Mouse (Mus musculus) hindbrain, embryonic 15.5 days (tissue): ENCODE data around the gene Pyroxd1. TPM values are rescaled to one million over a fixed set of nuclear protein-coding genes. Genes with fewer than 3 reads are reported as not detected.
"Not testable (repeated sequence)": the region's sequence is repeated elsewhere in the genome, so short reads cannot be mapped to it uniquely, and the experiment has no call there.

ENCODE experiments used
- ATAC-seq: fragments of 200-750 bp; cut with Nextera tagmentation; 2 replicates; pipeline ENCODE4 v1.8.0; 2017; ENCODE audit warnings: low read depth, moderate number of reproducible peaks, moderate TSS enrichment; ENCODE audit not compliant: low FRiP score
- H3K27ac ChIP-seq: fragments of 300-500 bp; sonication (generic); replicated peaks from 2 replicates; pipeline ENCODE4 v1.5.1; 2015; ENCODE audit warnings: mild to moderate bottlenecking, inconsistent platforms
- H3K27me3 ChIP-seq: fragments of 300-500 bp; sonication (generic); 2 replicates; pipeline ENCODE4 v1.6.1; 2015; ENCODE audit warnings: control low read depth, inconsistent platforms
- H3K36me3 ChIP-seq: fragments of 300-500 bp; sonication (generic); 2 replicates; pipeline ENCODE4 v1.6.1; 2015; ENCODE audit warnings: control low read depth, inconsistent platforms
- H3K4me1 ChIP-seq: fragments of 300-500 bp; sonication (generic); replicated peaks from 2 replicates; pipeline ENCODE4 v1.6.1; 2015; ENCODE audit warnings: control low read depth, inconsistent platforms
- H3K4me2 ChIP-seq: fragments of 300-500 bp; sonication (generic); 2 replicates; pipeline ENCODE4 v1.6.1; 2015; ENCODE audit warnings: moderate library complexity, mild to moderate bottlenecking, inconsistent platforms
- H3K4me3 ChIP-seq: fragments of 300-500 bp; sonication (generic); 2 replicates; pipeline ENCODE4 v1.5.1; 2015; ENCODE audit warnings: mild to moderate bottlenecking, inconsistent platforms
- H3K9ac ChIP-seq: fragments of 300-500 bp; sonication (generic); 2 replicates; pipeline ENCODE4 v1.6.1; 2015; ENCODE audit warnings: inconsistent platforms
- H3K9me3 ChIP-seq: fragments of 300-500 bp; sonication (generic); 2 replicates; pipeline ENCODE4 v1.6.1; 2016; ENCODE audit warnings: control low read depth, inconsistent platforms
- WGBS: fragments of 180-500 bp; shearing (Covaris S2); methylation state at CpG from one replicate; pipeline ENCODE4 v1.1.7; 2015; 5-methylcytosine and 5-hydroxymethylcytosine counted together
- polyA plus RNA-seq: library from polyadenylated mRNA; unstranded; fragments of >200 nt; fragmentation: Nextera tagmentation; extraction: Ambion mirVana; gene quantifications from 2 replicates; pipeline ENCODE4 v1.2.1, GENCODE M21; 2015

Gene Pyroxd1
- polyA plus RNA-seq, 1 experiment from 2014 or later = 17.8 TPM

GRCm38 (mm10) chr6:142347431-142348385 lies 2.3 kb downstream of the Pyroxd1 start:
- WGBS = 79% methylated on average over 11 of the region's 11 CpGs

DNA sequence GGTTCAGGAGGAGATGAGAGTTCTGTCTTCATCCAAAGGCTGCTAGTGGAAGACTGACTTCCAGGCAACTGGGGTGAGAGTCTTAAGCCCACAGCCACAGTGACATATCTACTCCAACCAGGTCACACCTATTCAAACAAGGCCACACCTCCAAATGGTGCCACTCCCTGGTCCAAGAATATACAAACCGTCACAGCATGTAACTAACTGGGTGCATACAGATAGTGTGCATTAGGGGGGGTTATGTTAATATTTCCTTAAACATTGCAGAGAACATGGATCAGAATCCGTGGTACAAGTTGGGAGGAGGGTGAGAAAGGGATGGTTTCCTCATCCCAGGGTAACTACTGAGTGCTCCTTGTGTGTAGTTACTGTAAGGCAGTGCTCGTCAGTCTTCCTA lies 6.6 kb downstream of the Pyroxd1 start:
- not testable (repeated sequence) for H3K4me2 ChIP-seq, ATAC-seq, H3K27ac ChIP-seq, H3K4me3 ChIP-seq, H3K9ac ChIP-seq, H3K4me1 ChIP-seq, H3K9me3 ChIP-seq, H3K27me3 ChIP-seq
- H3K36me3 ChIP-seq = peaks cover 57% of the 10 kb centered on the region
- WGBS = 89% methylated on average over 3 of the region's 3 CpGs

More at GRCm38 (mm10) chr6:142347431-142348385, 2.3 kb downstream of the Pyroxd1 start:
- H3K4me2 ChIP-seq = no peak overlapping the region
- H3K4me3 ChIP-seq = no peak overlapping the region
- H3K4me1 ChIP-seq = peaks cover 13% of the 10 kb centered on the region
- H3K27me3 ChIP-seq = no peaks in the 10 kb centered on the region
- H3K36me3 ChIP-seq = peaks cover 32% of the 10 kb centered on the region
- H3K27ac ChIP-seq = no peak overlapping the region
- no peak for ATAC-seq
- H3K9me3 ChIP-seq = no peaks in the 10 kb centered on the region
- H3K9ac ChIP-seq = no peak overlapping the region

GRCm38 (mm10) chr6:142357106-142357505 lies 11.7 kb downstream of the Pyroxd1 start:
- H3K4me2 ChIP-seq = no peak overlapping the region
- no peak for ATAC-seq
- no peaks in the 10 kb centered on the region for H3K9me3 ChIP-seq
- H3K27me3 ChIP-seq = no peaks in the 10 kb centered on the region
- H3K27ac ChIP-seq = no peak overlapping the region
- H3K4me3 ChIP-seq = no peak overlapping the region
- no peak overlapping the region for H3K9ac ChIP-seq
- H3K4me1 ChIP-seq = no peaks in the 10 kb centered on the region
- H3K36me3 ChIP-seq = peaks cover 74% of the 10 kb centered on the region
- 78% methylated on average over 7 of the region's 7 CpGs for WGBS

DNA sequence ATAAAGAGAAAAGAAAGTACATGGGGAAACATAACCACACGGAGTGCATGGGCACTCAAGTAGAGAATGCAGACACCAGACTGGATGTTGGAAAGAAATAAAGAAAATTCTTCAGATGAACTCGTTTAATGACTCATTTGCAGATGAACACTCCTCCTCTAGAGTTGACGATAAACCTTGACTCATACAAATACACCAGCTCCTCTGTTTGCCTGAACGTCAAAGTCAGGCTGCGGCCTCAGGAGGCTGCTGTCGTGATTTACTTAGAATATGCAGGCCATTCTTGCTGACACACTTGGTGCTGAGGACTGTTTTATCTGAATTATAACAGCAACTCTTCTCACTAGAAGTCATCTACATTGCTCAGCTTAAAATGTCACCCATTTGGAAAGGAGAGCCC lies 16.6 kb downstream of the Pyroxd1 start:
- 94% methylated on average over 6 of the region's 6 CpGs for WGBS
- ATAC-seq = no peak
- no peaks in the 10 kb centered on the region for H3K9me3 ChIP-seq
- no peak overlapping the region for H3K4me3 ChIP-seq
- no peak overlapping the region for H3K4me2 ChIP-seq
- no peak overlapping the region for H3K27ac ChIP-seq
- H3K4me1 ChIP-seq = no peaks in the 10 kb centered on the region
- no peaks in the 10 kb centered on the region for H3K27me3 ChIP-seq
- H3K36me3 ChIP-seq = peaks cover 75% of the 10 kb centered on the region
- H3K9ac ChIP-seq = no peak overlapping the region

- H3K9me3 ChIP-seq = no peaks in the 10 kb centered on the region
- no peak overlapping the region for H3K4me2 ChIP-seq
- no peaks in the 10 kb centered on the region for H3K27me3 ChIP-seq
- H3K36me3 ChIP-seq = peaks cover 74% of the 10 kb centered on the region
- no peak for ATAC-seq
- no peak overlapping the region for H3K27ac ChIP-seq
- no peak overlapping the region for H3K9ac ChIP-seq
- no peaks in the 10 kb centered on the region for H3K4me1 ChIP-seq
- 69% methylated on average over 9 of the region's 9 CpGs for WGBS
- no peak overlapping the region for H3K4me3 ChIP-seq
These were observed 17.6 kb downstream of the Pyroxd1 start for GRCm38 (mm10) chr6:142363019-142363576.

- H3K4me1 ChIP-seq = no peaks in the 10 kb centered on the region
- no peaks in the 10 kb centered on the region for H3K9me3 ChIP-seq
- H3K9ac ChIP-seq = no peak overlapping the region
- no peak overlapping the region for H3K27ac ChIP-seq
- 94% methylated on average over 8 of the region's 8 CpGs for WGBS
- no peak overlapping the region for H3K4me2 ChIP-seq
- H3K27me3 ChIP-seq = no peaks in the 10 kb centered on the region
- peaks cover 58% of the 10 kb centered on the region for H3K36me3 ChIP-seq
- ATAC-seq = 0 out of 2 replicates have a peak, but pooled peaks have one; percentile 34
- no peak overlapping the region for H3K4me3 ChIP-seq
These were observed 20.5 kb downstream of the Pyroxd1 start for GRCm38 (mm10) chr6:142365742-142366472.

DNA sequence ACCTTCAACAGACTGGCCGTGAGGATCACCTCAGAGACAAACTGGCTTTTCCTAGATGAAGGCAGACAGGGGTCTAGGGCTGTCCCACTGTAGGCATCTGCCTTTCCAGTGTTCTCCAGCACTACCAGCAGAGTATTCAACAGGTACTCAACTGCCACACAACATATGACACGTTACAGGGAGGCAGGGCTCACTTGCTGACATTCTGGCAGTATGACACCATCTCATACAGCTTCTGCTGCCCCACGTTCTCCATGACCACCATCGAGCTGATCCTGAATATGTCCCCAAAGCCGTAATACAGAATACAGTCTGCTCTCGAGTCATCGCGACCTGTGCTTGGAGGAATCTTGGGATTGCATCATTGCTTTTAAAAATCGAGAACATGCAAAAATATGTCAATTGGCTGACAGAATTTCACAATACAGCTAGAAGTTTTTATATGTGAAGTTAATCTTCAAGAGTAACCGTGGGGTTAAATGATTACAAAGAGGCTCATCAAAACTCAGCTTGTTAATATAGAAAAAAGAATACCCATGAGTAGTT lies 21.1 kb downstream of the Pyroxd1 start:
- no peaks in the 10 kb centered on the region for H3K4me1 ChIP-seq
- H3K9me3 ChIP-seq = no peaks in the 10 kb centered on the region
- H3K4me3 ChIP-seq = no peak overlapping the region
- ATAC-seq = no peak
- no peak overlapping the region for H3K27ac ChIP-seq
- H3K4me2 ChIP-seq = no peak overlapping the region
- H3K9ac ChIP-seq = no peak overlapping the region
- H3K27me3 ChIP-seq = no peaks in the 10 kb centered on the region
- peaks cover 55% of the 10 kb centered on the region for H3K36me3 ChIP-seq
- 96% methylated on average over 10 of the region's 10 CpGs for WGBS

- Histone ChIP-seq H3K27ac (no peak overlapping the region), H3K36me3 (peaks cover 53% of the 10 kb centered on the region), H3K9me3 (no peaks in the 10 kb centered on the region), H3K9ac (no peak overlapping the region), H3K4me2 (no peak overlapping the region), H3K4me1 (no peaks in the 10 kb centered on the region), H3K4me3 (no peak overlapping the region), H3K27me3 (no peaks in the 10 kb centered on the region)
- WGBS = 94% methylated on average over 3 of the region's 3 CpGs
- ATAC-seq = no peak
These were observed 22.1 kb downstream of the Pyroxd1 start for GRCm38 (mm10) chr6:142367565-142367964.

GRCm38 (mm10) chr6:142369568-142369967 lies 24.1 kb downstream of the Pyroxd1 start:
- Histone ChIP-seq H3K4me3 (no peak overlapping the region), H3K27me3 (no peaks in the 10 kb centered on the region), H3K27ac (no peak overlapping the region), H3K4me1 (no peaks in the 10 kb centered on the region), H3K9me3 (no peaks in the 10 kb centered on the region), H3K4me2 (no peak overlapping the region), H3K36me3 (peaks cover 51% of the 10 kb centered on the region), H3K9ac (no peak overlapping the region)
- ATAC-seq = no peak
- WGBS = 89% methylated on average over 3 of the region's 3 CpGs

GRCm38 (mm10) chr6:142377081-142377480 lies 31.6 kb downstream of the Pyroxd1 start:
- no peak overlapping the region for H3K27ac ChIP-seq
- ATAC-seq = no peak
- peaks cover 15% of the 10 kb centered on the region; the same call in 1 of the 2 replicates for H3K36me3 ChIP-seq

DNA sequence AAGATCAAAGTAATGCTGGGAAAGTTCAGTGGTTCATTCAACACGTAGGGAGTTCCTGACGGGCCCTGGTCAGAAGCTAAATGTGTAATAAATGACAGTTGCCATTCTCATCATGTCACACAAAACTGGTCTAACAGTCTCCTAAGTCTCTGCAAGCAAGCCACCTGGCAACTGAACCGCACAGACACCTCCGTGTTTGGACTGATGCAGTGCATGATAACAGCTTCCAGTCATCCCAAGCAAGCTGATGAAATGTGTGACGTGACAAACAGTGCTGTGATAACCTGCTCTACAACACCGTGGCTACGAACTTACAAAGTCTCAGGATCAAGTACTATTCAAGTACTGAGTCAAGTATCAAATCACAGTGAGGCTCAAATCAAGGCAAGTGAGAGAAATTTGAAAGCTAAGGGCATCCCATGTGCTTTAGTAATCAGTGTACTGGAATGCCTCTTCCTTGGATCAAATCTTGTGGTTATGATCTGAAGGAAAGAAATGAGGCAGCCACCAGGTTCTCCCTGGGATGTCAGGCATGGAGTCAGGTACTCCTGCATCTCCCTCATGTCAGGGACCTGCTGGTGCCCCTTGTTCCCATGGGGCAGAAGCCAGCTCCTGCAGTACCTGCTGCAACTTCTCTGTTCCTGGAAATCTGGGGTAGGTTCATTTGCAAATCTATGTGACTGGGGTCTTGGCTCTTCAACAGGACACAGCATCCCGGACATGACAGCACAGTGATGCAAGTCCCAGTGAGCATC lies 33.3 kb downstream of the Pyroxd1 start:
- H3K27ac ChIP-seq = no peak overlapping the region
- no peak for ATAC-seq
- H3K4me1 ChIP-seq = no peaks in the 10 kb centered on the region
- 89% methylated on average over 8 of the region's 8 CpGs for WGBS
- H3K27me3 ChIP-seq = no peaks in the 10 kb centered on the region
- H3K4me3 ChIP-seq = no peak overlapping the region
- peaks cover 9% of the 10 kb centered on the region; the same call in 1 of the 2 replicates for H3K36me3 ChIP-seq
- H3K9ac ChIP-seq = no peak overlapping the region
- no peaks in the 10 kb centered on the region for H3K9me3 ChIP-seq
- H3K4me2 ChIP-seq = no peak overlapping the region

More at GRCm38 (mm10) chr6:142377081-142377480, 31.6 kb downstream of the Pyroxd1 start:
- no peaks in the 10 kb centered on the region for H3K27me3 ChIP-seq
- H3K9me3 ChIP-seq = no peaks in the 10 kb centered on the region
- 78% methylated on average over 1 of the region's 1 CpGs for WGBS
- H3K9ac ChIP-seq = no peak overlapping the region
- no peak overlapping the region for H3K4me2 ChIP-seq
- no peaks in the 10 kb centered on the region for H3K4me1 ChIP-seq
- no peak overlapping the region for H3K4me3 ChIP-seq
